12 mouse cellular contexts compared by ENCODE assay signal in the genomic region with DNA sequence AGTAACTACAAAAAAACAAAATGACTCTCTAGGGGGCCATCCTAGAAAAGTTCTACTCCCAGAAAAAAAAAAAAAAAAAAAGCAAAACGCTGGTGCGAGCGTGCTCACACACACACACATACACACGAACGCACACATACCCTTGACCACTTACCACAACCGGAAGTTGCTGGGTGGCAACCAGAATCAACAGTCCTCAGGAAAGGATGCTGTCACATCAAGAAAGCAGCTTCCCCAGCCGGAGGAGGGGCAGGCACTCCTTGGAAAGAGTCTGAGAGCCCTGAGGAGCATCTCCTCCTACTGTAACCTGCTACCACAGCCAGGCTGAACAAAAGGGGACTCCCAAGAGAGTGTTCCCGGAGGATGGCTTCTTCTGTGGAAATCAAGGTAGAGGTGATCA. TPM values are rescaled to one million over a fixed set of nuclear protein-coding genes. Genes with fewer than 3 reads are reported as not detected.
DNase-seq lines count a peak whose midpoint lies in the region; ATAC-seq lines count a peak whose summit lies in the region.
"Had no signal": no experiment of that assay in that cellular context is flagged by ENCODE, and none has a peak within 500 bp of the region (broad histone marks: within the 10 kb centered on the region; RNA-seq: fewer than 3 reads in every experiment).

No protein-coding gene starts in this region.

- no peak overlapping the region for H3K4me2 ChIP-seq in heart, embryonic 11.5 days
- H3K4me2 ChIP-seq: embryonic facial prominence, embryonic 13.5 days had no signal

- H3K4me1 ChIP-seq in heart, embryonic 11.5 days (ENCODE audit: control insufficient read depth, insufficient read depth, low read length): no peaks in the 10 kb centered on the region
- H3K4me1 ChIP-seq: embryonic facial prominence, embryonic 13.5 days; liver, embryonic 13.5 days had no signal

- no peaks in the 10 kb centered on the region for H3K27me3 ChIP-seq in heart, embryonic 11.5 days (ENCODE audit: control insufficient read depth, insufficient read depth, low read length)
- H3K27me3 ChIP-seq: embryonic facial prominence, embryonic 13.5 days; liver, embryonic 13.5 days had no signal

- WGBS in heart, embryonic 11.5 days (ENCODE audit: insufficient replicate concordance): 71% methylated on average over 8 of the region's 8 CpGs

- H3K9me3 ChIP-seq in heart, embryonic 11.5 days (replicated peaks; ENCODE audit: control insufficient read depth, low read length): no peaks in the 10 kb centered on the region
- H3K9me3 ChIP-seq: liver, embryonic 13.5 days had no signal

- peak; percentile 24 to 57 for DNase-seq in heart, adult 18-20 months
- peak; percentile 87 for DNase-seq in CD4-positive helper T cell, adult 2 months (ENCODE audit: low read depth, low spot score)
- DNase-seq in spleen, postnatal 36 days (ENCODE audit: low spot score in 2 of 2): peak; percentile 51 to 61
- no peak for DNase-seq in urinary bladder, adult 2 months (ENCODE audit: low spot score)
- no peak for DNase-seq in gastrocnemius, adult 18-20 months (ENCODE audit: low spot score)
- DNase-seq: liver, embryonic 13.5 days; right cerebral cortex, postnatal 14 days had no signal

- no peak overlapping the region for H3K9ac ChIP-seq in heart, embryonic 11.5 days (ENCODE audit: low read depth, low read length)
- H3K9ac ChIP-seq: embryonic facial prominence, embryonic 13.5 days; liver, embryonic 13.5 days had no signal

- ATAC-seq in heart, embryonic 11.5 days (replicated peaks; ENCODE audit: insufficient number of reproducible peaks, low FRiP score, low TSS enrichment): no peak
- peak; percentile 65 for ATAC-seq in inflammation-experienced regulatory T-cells, adult 6 months
- no peak for ATAC-seq in erythroid progenitor cell, adult 5-6 weeks (replicated peaks; ENCODE audit: low FRiP score, poor library complexity, severe bottlenecking)

- no peak overlapping the region for H3K27ac ChIP-seq in heart, embryonic 11.5 days (ENCODE audit: low read depth, low read length)
- H3K27ac ChIP-seq: embryonic facial prominence, embryonic 13.5 days; heart, adult 2 months; liver, embryonic 13.5 days had no signal

- H3K4me3 ChIP-seq in heart, embryonic 11.5 days (ENCODE audit: low read depth, low read length): no peak overlapping the region
- H3K4me3 ChIP-seq: embryonic facial prominence, embryonic 13.5 days; heart, adult 2 months had no signal

- no peaks in the 10 kb centered on the region for H3K36me3 ChIP-seq in heart, embryonic 11.5 days (ENCODE audit: control insufficient read depth, insufficient read depth, low read length)
- H3K36me3 ChIP-seq: embryonic facial prominence, embryonic 13.5 days; liver, embryonic 13.5 days had no signal

RNA-seq across cellular contexts. Expression of a gene that starts 0.7 kb away (rescaled TPM):
- total RNA-seq in heart, adult 18-20 months (2021): under 1 TPM; 0.32 to 0.82 TPM
- polyA plus RNA-seq in heart, embryonic 11.5 days (2014; fragmentation: Nextera tagmentation; extraction: Ambion mirVana): 0.17 and 0.25 TPM in 2 replicates
- 1 to 10 TPM in 1 of 3 experiments, under 1 TPM in 2; 0.21 to 7.4 (median 0.91) TPM for polyA plus RNA-seq in inflammation-experienced regulatory T-cells, adult 6 months (2017; shearing (Covaris generic))
- polyA plus RNA-seq in urinary bladder, adult 2 months (2012; rRNA removed): 0.78 and 0.99 TPM in 2 replicates
- total RNA-seq in erythroid progenitor cell, adult 5-6 weeks (2015; ENCODE audit: low replicate concordance): 24.9 and 31.0 TPM in 2 replicates
- 14.8 and 16.6 TPM in 2 replicates for total RNA-seq in erythroid progenitor cell, adult 5-6 weeks (2017; ENCODE audit: low replicate concordance)
- under 1 TPM; 0.11 to 0.17 TPM for total RNA-seq in gastrocnemius, adult 18-20 months (2021)

RNA-seq across cellular contexts. Expression of a gene that starts 52.5 kb away (rescaled TPM):
- total RNA-seq in heart, adult 18-20 months (2021): 1 to 10 TPM in 1 of 2 experiments, under 1 TPM in 1; 0.10 to 3.5 TPM
- polyA plus RNA-seq in heart, embryonic 11.5 days (2014; fragmentation: Nextera tagmentation; extraction: Ambion mirVana): 0.42 and 1.4 TPM in 2 replicates
- polyA plus RNA-seq in inflammation-experienced regulatory T-cells, adult 6 months (2017; shearing (Covaris generic)): not detected
- polyA plus RNA-seq in urinary bladder, adult 2 months (2012; rRNA removed): 0.04 and 0.06 TPM in 2 replicates
- not detected in 2 replicates for total RNA-seq in erythroid progenitor cell, adult 5-6 weeks (2015; ENCODE audit: low replicate concordance)
- total RNA-seq in erythroid progenitor cell, adult 5-6 weeks (2017; ENCODE audit: low replicate concordance): not detected in 2 replicates
- total RNA-seq in gastrocnemius, adult 18-20 months (2021): under 1 TPM; 0.66 to 0.78 TPM

Comparison
In these comparisons a context has a peak if more than half of its experiments do, and no peak if none do; other contexts are left out.
1. DNase-seq: peak in heart, adult 18-20 months (2 of 2), CD4-positive helper T cell, adult 2 months (single experiment) and spleen, postnatal 36 days (2 of 2); none in urinary bladder, adult 2 months (single experiment) and gastrocnemius, adult 18-20 months (single experiment).
2. RNA of a gene that starts 0.7 kb away (total RNA-seq): 14.8 to 31.0 TPM in erythroid progenitor cell, adult 5-6 weeks; 0.32 to 0.82 TPM in heart, adult 18-20 months and 0.11 to 0.17 TPM in gastrocnemius, adult 18-20 months; every median in the first group is over 4 times any median in the second.